Mouse (Mus musculus) embryonic fibroblast, embryonic 13.5 days (primary cell): ENCODE results near the gene Mafg.
A peak's percentile ranks its signal among the peaks of the same experiment; 100 is the strongest.

Experiments used
- CTCF ChIP-seq: IDR thresholded peaks from 2 replicates; pipeline ENCODE4 v1.5.1; 2011; ENCODE audit warnings: mild to moderate bottlenecking, control low read depth, low read length, moderate library complexity, borderline replicate concordance; ENCODE audit not compliant: insufficient read depth
- POLR2A ChIP-seq: IDR thresholded peaks from 2 replicates; pipeline ENCODE4 v1.6.1; 2011; ENCODE audit warnings: low read depth, mild to moderate bottlenecking, control low read depth, low read length, moderate library complexity

GRCm38 (mm10) chr11:120643601-120643987 is 10.2 kb upstream of the Mafg start, which contains the start of gene Pycr1:
- TF ChIP-seq POLR2A = peak; percentile 85
- TF ChIP-seq CTCF = no peak
